Mouse (Mus musculus) midbrain, embryonic 11.5 days (tissue): ENCODE measurements around the gene Zfp646. TPM values are rescaled to one million over a fixed set of nuclear protein-coding genes. Genes with fewer than 3 reads are reported as not detected.

Source experiments
- ATAC-seq: fragments of 200-750 bp; cut with Nextera tagmentation; 2 replicates; pipeline ENCODE4 v1.8.0; 2017; ENCODE audit warnings: moderate TSS enrichment, moderate library complexity; ENCODE audit not compliant: low FRiP score
- DNase-seq: peaks from one replicate; pipeline ENCODE4 v3.0.0; 2015; ENCODE audit warnings: low spot score; ENCODE audit errors: missing footprints
- H3K27ac ChIP-seq: fragments of 300-500 bp; sonication (generic); 2 replicates; pipeline ENCODE4 v1.5.1; 2014; ENCODE audit warnings: low read depth, low read length
- H3K27me3 ChIP-seq: fragments of 300-500 bp; sonication (generic); 2 replicates; pipeline ENCODE4 v1.6.1; 2014; ENCODE audit warnings: mild to moderate bottlenecking, low read length, moderate library complexity, mixed read lengths; ENCODE audit not compliant: control insufficient read depth, insufficient read depth
- H3K36me3 ChIP-seq: fragments of 300-500 bp; sonication (generic); 2 replicates; pipeline ENCODE4 v1.6.1; 2014; ENCODE audit warnings: mild to moderate bottlenecking, low read length, moderate library complexity, mixed read lengths; ENCODE audit not compliant: control insufficient read depth, insufficient read depth
- H3K4me1 ChIP-seq: fragments of 300-500 bp; sonication (generic); 2 replicates; pipeline ENCODE4 v1.6.1; 2014; ENCODE audit warnings: low read length; ENCODE audit not compliant: control insufficient read depth, insufficient read depth
- H3K4me2 ChIP-seq: fragments of 300-500 bp; sonication (generic); 2 replicates; pipeline ENCODE4 v1.6.1; 2014; ENCODE audit warnings: mild to moderate bottlenecking, moderate library complexity
- H3K4me3 ChIP-seq: fragments of 300-500 bp; sonication (generic); 2 replicates; pipeline ENCODE4 v1.5.1; 2014; ENCODE audit warnings: low read depth, low read length
- H3K9ac ChIP-seq: fragments of 300-500 bp; sonication (generic); 2 replicates; pipeline ENCODE4 v1.6.1; 2014; ENCODE audit warnings: low read length
- H3K9me3 ChIP-seq: fragments of 300-500 bp; sonication (generic); 2 replicates; pipeline ENCODE4 v1.6.1; 2016; ENCODE audit warnings: low read length; ENCODE audit not compliant: control insufficient read depth
- WGBS: fragments of 180-500 bp; shearing (Covaris S2); extraction: QIAGEN DNeasy Blood & Tissue Kit; methylation state at CpG from one replicate; pipeline ENCODE4 v1.1.7; 2014; 5-methylcytosine and 5-hydroxymethylcytosine counted together
- polyA plus RNA-seq: library from polyadenylated mRNA; unstranded; fragments of >200 nt; fragmentation: Nextera tagmentation; extraction: Ambion mirVana; gene quantifications from 2 replicates; pipeline ENCODE4 v1.2.1, GENCODE M21; 2014

Gene Zfp646
- polyA plus RNA-seq, 1 experiment from 2014 or later: 17.4 TPM

GRCm38 (mm10) chr7:127903971-127904796, 28.2 kb downstream of the Zfp646 start, which contains the start of gene Bckdk:
TSS of gene Bckdk (plus strand) at chr7:127904082.
- DNase-seq: peak; percentile 97
- Histone ChIP-seq H3K4me3 (peak within 1 kb of the TSS; percentile 70), H3K36me3 (peaks cover 12% of the 10 kb centered on the region; the same call in 1 of the 2 replicates), H3K27ac (peak within 1 kb of the TSS; percentile 52), H3K4me2 (peak within 1 kb of the TSS; percentile 86), H3K9me3 (no peaks in the 10 kb centered on the region), H3K27me3 (no peaks in the 10 kb centered on the region), H3K4me1 (peaks cover 5% of the 10 kb centered on the region), H3K9ac (peak within 1 kb of the TSS; percentile 90)
- 9% methylated on average over 38 of the region's 38 CpGs for WGBS
- peak; percentile 88 for ATAC-seq

GRCm38 (mm10) chr7:127907939-127908338, 31.9 kb downstream of the Zfp646 start:
- ATAC-seq: no peak
- H3K27ac ChIP-seq: no peak overlapping the region

GRCm38 (mm10) chr7:127908656-127909055, 32.6 kb downstream of the Zfp646 start:
- no peak overlapping the region for H3K27ac ChIP-seq
- no peak overlapping the region for H3K9ac ChIP-seq
- no peaks in the 10 kb centered on the region for H3K9me3 ChIP-seq
- no peak for DNase-seq
- ATAC-seq: no peak
- peaks cover 11% of the 10 kb centered on the region for H3K4me1 ChIP-seq
- H3K36me3 ChIP-seq: peaks cover 12% of the 10 kb centered on the region; the same call in 1 of the 2 replicates
- no peak overlapping the region for H3K4me3 ChIP-seq
- WGBS: 90% methylated on average over 4 of the region's 4 CpGs
- H3K27me3 ChIP-seq: no peaks in the 10 kb centered on the region
- H3K4me2 ChIP-seq: no peak overlapping the region

More at GRCm38 (mm10) chr7:127907939-127908338, 31.9 kb downstream of the Zfp646 start:
- DNase-seq: no peak
- no peaks in the 10 kb centered on the region for H3K9me3 ChIP-seq
- H3K9ac ChIP-seq: no peak overlapping the region
- peaks cover 12% of the 10 kb centered on the region; the same call in 1 of the 2 replicates for H3K36me3 ChIP-seq
- no peak overlapping the region for H3K4me2 ChIP-seq
- H3K4me1 ChIP-seq: peaks cover 8% of the 10 kb centered on the region
- no peak overlapping the region for H3K4me3 ChIP-seq
- H3K27me3 ChIP-seq: no peaks in the 10 kb centered on the region
- 93% methylated on average over 12 of the region's 12 CpGs for WGBS

GRCm38 (mm10) chr7:127912190-127912871, 36.3 kb downstream of the Zfp646 start, which contains the start of gene Kat8:
TSS of gene Kat8 (plus strand) at chr7:127912516.
- peaks cover 6% of the 10 kb centered on the region for H3K4me1 ChIP-seq
- H3K36me3 ChIP-seq: peaks cover 11% of the 10 kb centered on the region
- no peaks in the 10 kb centered on the region for H3K27me3 ChIP-seq
- no peaks in the 10 kb centered on the region for H3K9me3 ChIP-seq
- H3K27ac ChIP-seq: peak within 1 kb of the TSS; percentile 54
- H3K4me3 ChIP-seq: peak within 1 kb of the TSS; percentile 97
- under 1% methylated on average over 40 of the region's 40 CpGs for WGBS
- DNase-seq (peak; percentile 98), ATAC-seq (peak; percentile 93)
- peak within 1 kb of the TSS; percentile 75 for H3K4me2 ChIP-seq
- peak within 1 kb of the TSS; percentile 83 for H3K9ac ChIP-seq

GRCm38 (mm10) chr7:127912938-127913337, 36.9 kb downstream of the Zfp646 start:
- peak overlapping the region; percentile 83 for H3K9ac ChIP-seq
- no peak for ATAC-seq
- peak overlapping the region; percentile 75 for H3K4me2 ChIP-seq
- H3K27ac ChIP-seq: no peak overlapping the region
- H3K9me3 ChIP-seq: no peaks in the 10 kb centered on the region
- H3K4me3 ChIP-seq: peak overlapping the region; percentile 97
- no peak for DNase-seq
- H3K4me1 ChIP-seq: peaks cover 6% of the 10 kb centered on the region
- H3K36me3 ChIP-seq: peaks cover 9% of the 10 kb centered on the region
- H3K27me3 ChIP-seq: no peaks in the 10 kb centered on the region
- WGBS: 35% methylated on average over 4 of the region's 4 CpGs

GRCm38 (mm10) chr7:127915293-127915692, 39.3 kb downstream of the Zfp646 start:
- ATAC-seq: no peak
- 89% methylated on average over 12 of the region's 12 CpGs for WGBS
- no peak overlapping the region for H3K9ac ChIP-seq
- H3K4me2 ChIP-seq: no peak overlapping the region
- no peak for DNase-seq
- peaks cover 5% of the 10 kb centered on the region; the same call in 1 of the 2 replicates for H3K36me3 ChIP-seq
- no peak overlapping the region for H3K4me3 ChIP-seq
- peaks cover 6% of the 10 kb centered on the region for H3K4me1 ChIP-seq
- H3K27ac ChIP-seq: no peak overlapping the region
- no peaks in the 10 kb centered on the region for H3K27me3 ChIP-seq
- H3K9me3 ChIP-seq: no peaks in the 10 kb centered on the region

- WGBS: 64% methylated on average over 3 of the region's 3 CpGs
- Histone ChIP-seq H3K27ac (no peak overlapping the region), H3K4me1 (peaks cover under 1% of the 10 kb centered on the region), H3K9me3 (no peaks in the 10 kb centered on the region), H3K27me3 (no peaks in the 10 kb centered on the region), H3K4me2 (no peak overlapping the region), H3K4me3 (no peak overlapping the region), H3K36me3 (peaks cover 5% of the 10 kb centered on the region; the same call in 1 of the 2 replicates), H3K9ac (no peak overlapping the region)
- ATAC-seq (no peak), DNase-seq (peak; percentile 88)
Observed at GRCm38 (mm10) chr7:127918203-127918602, 42.2 kb downstream of the Zfp646 start.

GRCm38 (mm10) chr7:127919290-127919689, 43.3 kb downstream of the Zfp646 start:
- no peaks in the 10 kb centered on the region for H3K27me3 ChIP-seq
- ATAC-seq (no peak), DNase-seq (no peak)
- no peaks in the 10 kb centered on the region for H3K9me3 ChIP-seq
- H3K9ac ChIP-seq: no peak overlapping the region
- H3K4me1 ChIP-seq: no peaks in the 10 kb centered on the region
- H3K4me2 ChIP-seq: no peak overlapping the region
- no peak overlapping the region for H3K4me3 ChIP-seq
- H3K27ac ChIP-seq: no peak overlapping the region
- 72% methylated on average over 7 of the region's 7 CpGs for WGBS
- peaks cover 5% of the 10 kb centered on the region for H3K36me3 ChIP-seq

GRCm38 (mm10) chr7:127921516-127921915, 45.5 kb downstream of the Zfp646 start:
- no peaks in the 10 kb centered on the region for H3K9me3 ChIP-seq
- H3K4me1 ChIP-seq: no peaks in the 10 kb centered on the region
- ATAC-seq: no peak
- WGBS: 62% methylated on average over 7 of the region's 8 CpGs
- H3K9ac ChIP-seq: no peak overlapping the region
- H3K4me2 ChIP-seq: no peak overlapping the region
- no peak for DNase-seq
- H3K4me3 ChIP-seq: no peak overlapping the region
- H3K27me3 ChIP-seq: no peaks in the 10 kb centered on the region
- H3K36me3 ChIP-seq: peaks cover 3% of the 10 kb centered on the region; the same call in 1 of the 2 replicates
- H3K27ac ChIP-seq: no peak overlapping the region
